Mouse (Mus musculus) heart, postnatal 0 days (tissue): ENCODE measurements around the gene Foxp1.

Source experiments
- CTCF ChIP-seq: IDR thresholded peaks from 2 replicates; pipeline ENCODE4 v1.5.1; 2016; ENCODE audit warnings: antibody characterized with exemption, control low read depth, low read depth
- EP300 ChIP-seq: IDR thresholded peaks from 2 replicates; pipeline ENCODE4 v1.6.1; 2016; ENCODE audit warnings: antibody characterized with exemption, low read depth

- TF ChIP-seq CTCF (no peak), EP300 (no peak)
These were observed 15.8 kb upstream of the Foxp1 start for GRCm38 (mm10) chr6:99538194-99538941.
